Mouse (Mus musculus): ENCODE data around the gene Bbs12.

DNA sequence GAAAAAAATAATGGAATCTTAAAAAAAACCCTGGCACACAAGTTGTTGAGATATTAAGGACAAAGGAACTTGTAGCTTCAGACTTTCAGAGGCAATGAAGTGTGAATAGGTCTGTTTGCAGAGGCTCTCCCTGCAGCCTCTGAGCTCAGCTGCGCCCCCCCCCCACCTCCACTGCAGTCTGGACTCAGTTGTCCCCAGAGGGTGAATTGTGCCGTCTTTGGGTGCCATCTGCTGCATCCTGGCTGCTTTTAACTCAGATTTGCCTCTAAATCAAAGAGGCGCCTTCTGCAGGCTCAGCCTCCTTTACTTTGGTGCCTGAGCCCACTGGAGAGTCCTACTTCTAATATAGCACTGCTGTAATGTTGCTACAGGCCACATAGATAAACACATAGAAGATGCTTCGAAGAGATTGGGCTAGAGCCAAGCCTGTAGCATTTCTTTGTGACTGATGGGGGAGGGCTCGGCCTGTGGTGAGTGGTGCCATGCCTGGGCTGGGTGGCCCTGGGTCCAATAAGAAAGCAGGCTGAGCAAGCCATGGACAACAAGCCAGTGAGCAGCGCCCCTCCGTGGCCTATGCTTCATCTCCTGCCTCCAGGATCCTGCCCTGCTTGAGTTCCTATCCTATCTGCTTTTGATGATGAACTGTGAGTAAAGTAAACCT is 21.3 kb upstream of the Bbs12 start:
- no peak for TF ChIP-seq CTCF (IDR thresholded peaks at IDR 0.05; ENCODE audit: borderline replicate concordance, insufficient read depth, low read depth, low read length)
- TF ChIP-seq POLR2A (IDR thresholded peaks at IDR 0.05; ENCODE audit: borderline replicate concordance, insufficient read depth, low read length) = no peak

All from cerebellum, adult 2 months (tissue).